Mouse (Mus musculus): ENCODE data around the gene Gm49450.

DNA sequence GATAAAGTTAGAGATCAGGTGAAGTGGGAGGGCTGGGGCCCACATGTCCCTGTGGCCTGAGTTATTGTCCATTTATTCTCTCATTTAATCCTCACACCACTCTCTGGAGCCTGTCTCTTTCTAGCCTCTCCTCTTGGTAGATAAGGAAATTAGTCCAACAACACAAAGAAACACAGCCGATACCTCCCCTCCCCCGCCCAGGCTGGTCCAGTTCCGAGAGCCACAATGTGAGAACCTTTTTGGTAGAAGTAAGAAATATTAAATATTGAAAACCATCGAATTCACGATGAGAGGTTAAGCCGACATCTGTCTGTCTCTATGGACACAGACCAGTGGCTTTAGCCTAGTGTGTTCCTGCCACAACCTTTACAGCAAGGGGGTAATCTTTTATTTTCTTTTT lies 31.3 kb upstream of the Gm49450 start:
- TF ChIP-seq CTCF (IDR thresholded peaks at IDR 0.05; ENCODE audit: low read depth), result no peak
- TF ChIP-seq EP300 (IDR thresholded peaks at IDR 0.05; ENCODE audit: low read depth), result no peak

All from liver, embryonic 14.5 days (tissue).